Mouse (Mus musculus) B cell, adult (primary cell): ENCODE results near the gene Psmc3ip. TPM values are rescaled to one million over a fixed set of nuclear protein-coding genes. Genes with fewer than 3 reads are reported as not detected.

Experiments
- total RNA-seq: library from RNA; stranded (reverse); gene quantifications from 4 replicates; pipeline ENCODE4 v1.2.4, GENCODE M21; 2023; ENCODE audit not compliant: inconsistent age

Psmc3ip gene
- 3.3 to 5.1 TPM (median 4.1 TPM) in 4 replicates for total RNA-seq

GRCm38 (mm10) chr11:101095314-101096024 lies at the start of gene Psmc3ip:
Gene Psmc3ip, minus strand, starts transcription at chr11:101095436.

GRCm38 (mm10) chr11:101119761-101120544 lies 24.7 kb upstream of the Psmc3ip start, which contains the start of the genes Retreg3 and Tubg1:
Gene Retreg3, minus strand, starts transcription at chr11:101119893.
Gene Tubg1, plus strand, starts transcription at chr11:101119938.

DNA sequence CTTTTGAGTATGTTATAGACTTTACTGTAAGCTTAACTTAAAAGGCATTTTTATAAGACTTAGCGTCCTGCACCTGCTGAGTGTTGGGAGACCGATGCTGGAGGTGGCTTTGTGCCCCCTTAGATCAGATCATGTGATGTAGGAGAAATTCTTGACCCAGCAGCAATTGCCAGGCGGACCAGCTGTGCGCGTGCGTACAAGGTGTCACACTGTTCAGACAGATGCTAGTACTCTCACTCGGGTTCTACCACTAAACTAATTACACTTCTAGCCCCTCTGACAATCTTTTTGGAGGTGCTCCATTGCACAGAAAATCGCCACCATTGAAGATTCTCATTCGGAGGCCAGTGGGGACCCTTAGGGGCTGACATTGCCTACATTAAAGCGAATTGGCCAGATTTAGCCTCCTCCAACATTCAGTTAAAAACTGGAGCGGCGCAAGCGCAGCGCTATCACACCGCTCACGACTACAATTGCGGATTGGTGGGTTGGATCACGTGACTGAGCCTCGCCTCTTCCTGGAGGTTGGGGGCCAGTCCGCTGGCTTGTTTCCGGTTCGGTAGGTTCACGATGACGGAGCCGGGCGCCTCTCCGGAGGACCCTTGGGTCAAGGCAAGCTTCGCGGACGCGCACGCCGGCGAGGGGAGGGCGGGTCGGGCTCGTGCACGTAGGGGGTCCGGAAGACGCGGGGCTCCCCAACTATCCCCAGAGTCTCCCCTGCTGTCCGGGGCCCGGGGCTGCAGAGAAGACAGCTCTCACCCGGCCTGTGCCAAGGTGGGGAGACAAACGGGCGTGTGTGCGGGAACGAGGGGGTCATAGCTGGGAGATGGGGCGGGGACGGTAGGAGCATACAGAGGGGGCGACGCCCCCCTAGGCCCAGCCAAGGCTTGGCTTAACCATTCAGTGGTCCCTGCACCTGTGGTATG lies 8.2 kb downstream of the Psmc3ip start, which contains the start of gene Mlx:
TSS of gene Mlx (plus strand) at position 522 of the 926 bp plus-strand sequence.

DNA sequence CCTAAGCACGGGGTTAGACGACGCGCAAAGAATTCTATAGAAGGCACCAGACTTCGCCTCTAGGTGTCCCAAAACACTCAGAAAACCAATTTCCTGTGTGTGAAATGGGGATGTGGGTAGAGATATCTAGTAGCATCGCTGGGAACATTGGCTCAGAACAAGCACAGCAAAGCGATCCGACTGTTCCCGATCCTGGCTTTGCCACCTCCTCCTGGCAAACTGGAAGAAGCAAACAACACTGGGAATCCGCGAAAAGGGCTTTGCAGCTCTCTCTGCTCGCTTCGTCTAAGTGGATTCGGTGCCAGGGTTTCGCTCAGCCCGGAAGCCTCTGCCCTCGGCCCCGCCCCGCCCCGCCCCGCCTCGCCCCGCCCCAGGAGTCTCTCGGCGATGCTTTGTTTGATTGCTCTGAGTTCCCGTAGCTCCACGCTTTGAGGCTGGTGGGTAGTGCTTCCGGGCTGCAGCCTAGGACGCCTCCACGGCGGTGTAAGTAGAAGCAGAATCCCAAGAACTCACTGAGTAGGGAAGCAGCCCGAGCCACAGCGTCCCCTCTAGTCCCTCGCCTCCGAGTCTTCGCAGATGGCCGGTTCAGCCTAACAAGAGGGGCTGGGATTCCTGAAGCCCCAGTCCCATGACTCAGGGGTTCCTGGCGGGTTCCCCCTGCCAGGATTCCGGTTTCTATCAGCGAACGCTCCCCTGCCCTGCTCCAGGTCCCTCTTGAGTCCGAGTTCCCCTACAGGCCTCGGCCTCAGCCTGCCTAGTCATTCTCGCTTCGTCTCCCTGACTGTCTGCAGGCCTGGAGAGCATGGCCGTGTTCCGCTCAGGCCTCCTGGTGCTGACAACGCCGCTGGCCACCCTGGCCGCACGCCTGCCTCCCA lies 12.8 kb downstream of the Psmc3ip start, which contains the start of gene Coasy:
TSS of gene Coasy (plus strand) at position 358 of the 875 bp plus-strand sequence.

GRCm38 (mm10) chr11:101078121-101078520 lies 17.1 kb downstream of the Psmc3ip start, which contains the start of gene Hsd17b1:
Gene Hsd17b1, plus strand, starts transcription at chr11:101078411.

GRCm38 (mm10) chr11:101069391-101070188 lies 25.6 kb downstream of the Psmc3ip start, which contains the start of gene Naglu:
Gene Naglu, plus strand, starts transcription at chr11:101070012.

Other genes starting within 250 kb of the Psmc3ip start
- gene Stat5b, start 244.7 kb downstream of the Psmc3ip start, total RNA-seq = 63.3 to 74.4 TPM (median 69.7 TPM) in 4 replicates
- gene Stat5a, start 236.1 kb downstream of the Psmc3ip start, total RNA-seq = 38.6 to 43.6 TPM (median 41.8 TPM) in 4 replicates
- gene Stat3, start 155.9 kb downstream of the Psmc3ip start, total RNA-seq = 235 to 266 TPM (median 245 TPM) in 4 replicates
- gene Cavin1, start 124.5 kb downstream of the Psmc3ip start, total RNA-seq = 0.30 to 0.61 TPM (median 0.59 TPM) in 4 replicates
- gene Atp6v0a1, start 86.0 kb downstream of the Psmc3ip start, total RNA-seq = 71.3 to 92.3 TPM (median 79.0 TPM) in 4 replicates
- gene Naglu, start 25.4 kb downstream of the Psmc3ip start, total RNA-seq = 14.4 to 19.4 TPM (median 17.3 TPM) in 4 replicates
- gene Hsd17b1, start 17.0 kb downstream of the Psmc3ip start, total RNA-seq = 1.4 to 3.2 TPM (median 2.5 TPM) in 4 replicates
- gene Coasy, start 12.9 kb downstream of the Psmc3ip start, total RNA-seq = 17.2 to 20.1 TPM (median 18.2 TPM) in 4 replicates
- 30.7 to 44.8 TPM (median 34.4 TPM) in 4 replicates for gene Mlx, start 8.2 kb downstream of the Psmc3ip start, total RNA-seq
- gene Retreg3, start 24.5 kb upstream of the Psmc3ip start, total RNA-seq = 71.0 to 73.7 TPM (median 72.2 TPM) in 4 replicates
- 14.2 to 19.4 TPM (median 16.1 TPM) in 4 replicates for gene Tubg1, start 24.5 kb upstream of the Psmc3ip start, total RNA-seq
- gene Tubg2, start 60.5 kb upstream of the Psmc3ip start, total RNA-seq = 2.9 to 6.1 TPM (median 3.9 TPM) in 4 replicates
- 0.32 to 0.80 TPM (median 0.59 TPM) in 4 replicates for gene Cntnap1, start 75.1 kb upstream of the Psmc3ip start, total RNA-seq
- gene Plekhh3, start 75.9 kb upstream of the Psmc3ip start, total RNA-seq = 0.61 to 2.3 TPM (median 1.3 TPM) in 4 replicates
- 0.60 TPM in 1 of 4 replicates, not detected in the others for gene Ccr10, start 80.0 kb upstream of the Psmc3ip start, total RNA-seq
- 74.4 to 88.1 TPM (median 79.3 TPM) in 4 replicates for gene Ezh1, start 131.0 kb upstream of the Psmc3ip start, total RNA-seq
- gene Ramp2, start 150.6 kb upstream of the Psmc3ip start, total RNA-seq = not detected in 4 replicates
- gene Vps25, start 158.3 kb upstream of the Psmc3ip start, total RNA-seq = 73.6 to 86.7 TPM (median 83.1 TPM) in 4 replicates
- 0.21 to 1.5 TPM (median 1.1 TPM) in 4 replicates for gene Wnk4, start 165.1 kb upstream of the Psmc3ip start, total RNA-seq
- 0.22 to 0.51 TPM (median 0.47 TPM) in 4 replicates for gene Cntd1, start 183.6 kb upstream of the Psmc3ip start, total RNA-seq
- 26.7 to 40.5 TPM (median 28.5 TPM) in 4 replicates for gene Coa3, start 183.7 kb upstream of the Psmc3ip start, total RNA-seq
- gene Becn1, start 206.8 kb upstream of the Psmc3ip start, total RNA-seq = 177 to 193 TPM (median 186 TPM) in 4 replicates
- gene Psme3, start 220.8 kb upstream of the Psmc3ip start, total RNA-seq = 134 to 152 TPM (median 146 TPM) in 4 replicates
- 13.2 to 15.9 TPM (median 13.8 TPM) in 4 replicates for gene Aoc2, start 229.6 kb upstream of the Psmc3ip start, total RNA-seq
- 0.26 to 0.87 TPM (median 0.59 TPM) in 4 replicates for gene Aoc3, start 235.2 kb upstream of the Psmc3ip start, total RNA-seq